Mouse (Mus musculus): ENCODE results near the gene Fbxo6. TPM values are rescaled to one million over a fixed set of nuclear protein-coding genes. Genes with fewer than 3 reads are reported as not detected.
"Not testable (repeated sequence)": the region's sequence is repeated elsewhere in the genome, so short reads cannot be mapped to it uniquely, and the experiment has no call there.

Fbxo6 gene
- polyA plus RNA-seq, 1 experiment from 2014 or later, result 19.5 TPM

GRCm38 (mm10) chr4:148130561-148131413 lies 21.2 kb downstream of the Fbxo6 start, which contains the start of gene Draxin:
Gene Draxin, minus strand, starts transcription at chr4:148130698.
- H3K4me1 ChIP-seq, result peaks cover 21% of the 10 kb centered on the region
- H3K9me3 ChIP-seq, result no peaks in the 10 kb centered on the region
- H3K27ac ChIP-seq, result peak within 1 kb of the TSS; percentile 87
- H3K4me3 ChIP-seq, result peak within 1 kb of the TSS; percentile 76
- under 1% methylated on average over 81 of the region's 87 CpGs for WGBS
- peaks cover 74% of the 10 kb centered on the region for H3K27me3 ChIP-seq (ENCODE audit: insufficient read depth, poor library complexity, severe bottlenecking)
- H3K36me3 ChIP-seq, result no peaks in the 10 kb centered on the region
- no peak for DNase-seq (ENCODE audit: low spot score)

GRCm38 (mm10) chr4:148130133-148130532 lies 21.8 kb downstream of the Fbxo6 start, which contains the start of gene Mad2l2:
Gene Mad2l2, plus strand, starts transcription at chr4:148130384.
- 1% methylated on average over 18 of the region's 18 CpGs for WGBS

GRCm38 (mm10) chr4:148128672-148129071 lies 23.3 kb downstream of the Fbxo6 start:
- no peak overlapping the region for H3K4me3 ChIP-seq
- no peaks in the 10 kb centered on the region for H3K36me3 ChIP-seq
- no peak overlapping the region for H3K27ac ChIP-seq
- H3K9me3 ChIP-seq, result no peaks in the 10 kb centered on the region
- WGBS, result 53% methylated on average over 2 of the region's 2 CpGs
- peaks cover 21% of the 10 kb centered on the region for H3K4me1 ChIP-seq
- peaks cover 71% of the 10 kb centered on the region for H3K27me3 ChIP-seq (ENCODE audit: insufficient read depth, poor library complexity, severe bottlenecking)
- no peak for DNase-seq (ENCODE audit: low spot score)

More at GRCm38 (mm10) chr4:148130133-148130532, 21.8 kb downstream of the Fbxo6 start, which contains the start of gene Mad2l2:
- DNase-seq (ENCODE audit: low spot score), result no peak
- Histone ChIP-seq H3K9me3 (no peaks in the 10 kb centered on the region), H3K27ac (peak within 1 kb of the TSS; percentile 87), H3K27me3 (ENCODE audit: insufficient read depth, poor library complexity, severe bottlenecking) (peaks cover 73% of the 10 kb centered on the region), H3K4me3 (peak within 1 kb of the TSS; percentile 76), H3K4me1 (peaks cover 21% of the 10 kb centered on the region), H3K36me3 (no peaks in the 10 kb centered on the region)

GRCm38 (mm10) chr4:148128241-148128640 lies 23.7 kb downstream of the Fbxo6 start:
- peaks cover 75% of the 10 kb centered on the region for H3K27me3 ChIP-seq (ENCODE audit: insufficient read depth, poor library complexity, severe bottlenecking)
- H3K4me1 ChIP-seq, result peaks cover 21% of the 10 kb centered on the region
- DNase-seq (ENCODE audit: low spot score), result no peak
- no peak overlapping the region for H3K27ac ChIP-seq
- no peak overlapping the region for H3K4me3 ChIP-seq
- H3K36me3 ChIP-seq, result no peaks in the 10 kb centered on the region
- WGBS, result 49% methylated on average over 1 of the region's 1 CpGs
- H3K9me3 ChIP-seq, result no peaks in the 10 kb centered on the region

- Histone ChIP-seq H3K4me1 (no peaks in the 10 kb centered on the region), H3K36me3 (no peaks in the 10 kb centered on the region), H3K4me3 (no peak overlapping the region), H3K27ac (no peak overlapping the region), H3K9me3 (no peaks in the 10 kb centered on the region), H3K27me3 (ENCODE audit: insufficient read depth, poor library complexity, severe bottlenecking) (peaks cover 40% of the 10 kb centered on the region; the same call in 1 of the 2 replicates)
- 77% methylated on average over 3 of the region's 3 CpGs for WGBS
- no peak for DNase-seq (ENCODE audit: low spot score)
Measured at GRCm38 (mm10) chr4:148122694-148123066, 29.3 kb downstream of the Fbxo6 start.

- Histone ChIP-seq H3K27me3 (ENCODE audit: insufficient read depth, poor library complexity, severe bottlenecking) (peaks cover 36% of the 10 kb centered on the region; the same call in 1 of the 2 replicates), H3K4me3 (no peak overlapping the region), H3K27ac (no peak overlapping the region), H3K9me3 (no peaks in the 10 kb centered on the region), H3K4me1 (no peaks in the 10 kb centered on the region), H3K36me3 (no peaks in the 10 kb centered on the region)
- WGBS, result 14% methylated on average over 6 of the region's 6 CpGs
- DNase-seq (ENCODE audit: low spot score), result no peak
Measured at GRCm38 (mm10) chr4:148121982-148122693, 29.8 kb downstream of the Fbxo6 start.

- Histone ChIP-seq H3K36me3 (no peaks in the 10 kb centered on the region), H3K27me3 (ENCODE audit: insufficient read depth, poor library complexity, severe bottlenecking) (peaks cover 36% of the 10 kb centered on the region; the same call in 1 of the 2 replicates), H3K4me1 (no peaks in the 10 kb centered on the region), H3K4me3 (no peak overlapping the region), H3K27ac (no peak overlapping the region), H3K9me3 (no peaks in the 10 kb centered on the region)
- 82% methylated on average over 4 of the region's 4 CpGs for WGBS
- no peak for DNase-seq (ENCODE audit: low spot score)
Measured at GRCm38 (mm10) chr4:148121362-148121761, 30.6 kb downstream of the Fbxo6 start.

- 74% methylated on average over 9 of the region's 9 CpGs for WGBS
- Histone ChIP-seq H3K4me1 (peaks cover 3% of the 10 kb centered on the region), H3K9me3 (no peaks in the 10 kb centered on the region), H3K36me3 (no peaks in the 10 kb centered on the region), H3K4me3 (no peak overlapping the region), H3K27me3 (ENCODE audit: insufficient read depth, poor library complexity, severe bottlenecking) (peaks cover 39% of the 10 kb centered on the region; the same call in 1 of the 2 replicates), H3K27ac (no peak overlapping the region)
- no peak for DNase-seq (ENCODE audit: low spot score)
Measured at GRCm38 (mm10) chr4:148120555-148120954, 31.4 kb downstream of the Fbxo6 start.

- not testable (repeated sequence) for H3K36me3 ChIP-seq; H3K4me3 ChIP-seq; H3K9me3 ChIP-seq; H3K27ac ChIP-seq; DNase-seq (ENCODE audit: low spot score)
- H3K4me1 ChIP-seq, result peaks cover 13% of the 10 kb centered on the region
- H3K27me3 ChIP-seq (ENCODE audit: insufficient read depth, poor library complexity, severe bottlenecking), result peaks cover 35% of the 10 kb centered on the region; the same call in 1 of the 2 replicates
- 81% methylated on average over 9 of the region's 9 CpGs for WGBS
Measured at GRCm38 (mm10) chr4:148119578-148119977, 32.4 kb downstream of the Fbxo6 start.

- Histone ChIP-seq H3K4me3 (no peak overlapping the region), H3K27me3 (ENCODE audit: insufficient read depth, poor library complexity, severe bottlenecking) (peaks cover 33% of the 10 kb centered on the region; the same call in 1 of the 2 replicates), H3K27ac (no peak overlapping the region), H3K4me1 (peaks cover 14% of the 10 kb centered on the region), H3K36me3 (no peaks in the 10 kb centered on the region), H3K9me3 (no peaks in the 10 kb centered on the region)
- DNase-seq (ENCODE audit: low spot score), result no peak
- WGBS, result 72% methylated on average over 4 of the region's 4 CpGs
Measured at GRCm38 (mm10) chr4:148117392-148117791, 34.5 kb downstream of the Fbxo6 start.

GRCm38 (mm10) chr4:148116657-148117056 lies 35.3 kb downstream of the Fbxo6 start:
- Histone ChIP-seq H3K4me1 (peaks cover 14% of the 10 kb centered on the region), H3K27me3 (ENCODE audit: insufficient read depth, poor library complexity, severe bottlenecking) (peaks cover 26% of the 10 kb centered on the region; the same call in 1 of the 2 replicates), H3K9me3 (no peaks in the 10 kb centered on the region), H3K4me3 (no peak overlapping the region), H3K27ac (no peak overlapping the region), H3K36me3 (no peaks in the 10 kb centered on the region)
- 75% methylated on average over 4 of the region's 4 CpGs for WGBS
- DNase-seq (ENCODE audit: low spot score), result no peak

GRCm38 (mm10) chr4:148115467-148115866 lies 36.5 kb downstream of the Fbxo6 start:
- 6% methylated on average over 15 of the region's 15 CpGs for WGBS
- no peak for DNase-seq (ENCODE audit: low spot score)
- H3K27me3 ChIP-seq (ENCODE audit: insufficient read depth, poor library complexity, severe bottlenecking), result peaks cover 17% of the 10 kb centered on the region; the same call in 1 of the 2 replicates
- H3K4me1 ChIP-seq, result peaks cover 14% of the 10 kb centered on the region
- no peaks in the 10 kb centered on the region for H3K9me3 ChIP-seq
- H3K4me3 ChIP-seq, result peak overlapping the region; percentile 34
- no peaks in the 10 kb centered on the region for H3K36me3 ChIP-seq
- peak overlapping the region; percentile 24; the same call in 1 of the 2 replicates for H3K27ac ChIP-seq
